Mouse (Mus musculus): ENCODE measurements at regions not wholly inside any gene's neighbourhood (a gene's known extent, or its start where the extent isn't known, plus 50 kb on each side); places are given as distances from the start of the nearest gene placed in this dataset.
A peak's percentile ranks its signal among the peaks of the same experiment; 100 is the strongest.
"Not testable (repeated sequence)": the region's sequence is repeated elsewhere in the genome, so short reads cannot be mapped to it uniquely, and the experiment has no call there.

- DNase-seq (ENCODE audit: low read depth) = no peak
Measured at GRCm38 (mm10) chr6:25101761-25102160, 145.7 kb upstream of the Tmem229a start.

GRCm38 (mm10) chr6:25087167-25087566 lies 131.1 kb upstream of the Tmem229a start:
- DNase-seq (ENCODE audit: low read depth) = no peak

GRCm38 (mm10) chr6:25085871-25086270 lies 129.8 kb upstream of the Tmem229a start:
- no peak for DNase-seq (ENCODE audit: low read depth)

- not testable (repeated sequence) for DNase-seq (ENCODE audit: low read depth)
Measured at GRCm38 (mm10) chr6:25085296-25085695, 129.2 kb upstream of the Tmem229a start.

- no peak for DNase-seq (ENCODE audit: low read depth)
Measured at GRCm38 (mm10) chr6:25065913-25066312, 109.8 kb upstream of the Tmem229a start.

- DNase-seq (ENCODE audit: low read depth) = no peak
Measured at GRCm38 (mm10) chr6:25032878-25033509, 76.9 kb upstream of the Tmem229a start.

GRCm38 (mm10) chr6:25026953-25027352 lies 70.9 kb upstream of the Tmem229a start:
- DNase-seq (ENCODE audit: low read depth) = no peak

GRCm38 (mm10) chr6:25020005-25020772 lies 64.1 kb upstream of the Tmem229a start:
- DNase-seq (ENCODE audit: low read depth) = peak; percentile 6

- DNase-seq (ENCODE audit: low read depth) = no peak
Measured at GRCm38 (mm10) chr6:25013288-25013606, 57.1 kb upstream of the Tmem229a start.

GRCm38 (mm10) chr6:25012376-25013287 lies 56.5 kb upstream of the Tmem229a start:
- no peak for DNase-seq (ENCODE audit: low read depth)

GRCm38 (mm10) chr6:25008856-25009255 lies 52.8 kb upstream of the Tmem229a start:
- DNase-seq (ENCODE audit: low read depth) = not testable (repeated sequence)
